ENCODE assay signal across 22 mouse cellular contexts in the genomic region with DNA sequence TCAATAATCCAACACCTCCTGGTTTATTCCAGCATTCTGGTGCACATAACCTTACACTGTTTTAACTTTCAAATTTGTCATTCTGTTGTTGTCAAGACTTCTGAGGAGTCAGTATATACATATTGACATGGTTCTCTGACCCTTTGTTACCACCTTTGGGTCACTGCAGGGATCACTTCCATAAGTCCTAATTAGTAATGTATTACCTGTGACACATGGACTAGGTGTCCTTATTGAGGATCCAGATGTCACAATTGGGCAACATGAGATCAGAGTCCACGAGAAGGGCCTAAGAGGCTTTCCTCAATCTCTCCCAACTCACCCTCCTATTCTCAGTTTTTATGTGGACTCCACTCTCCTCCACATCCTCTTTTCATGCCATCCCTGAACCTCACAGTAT. TPM values are rescaled to one million over a fixed set of nuclear protein-coding genes. Genes with fewer than 3 reads are reported as not detected.
DNase-seq lines count a peak whose midpoint lies in the region; ATAC-seq and TF ChIP-seq lines count a peak whose summit lies in the region.
"Had no signal": no experiment of that assay in that cellular context is flagged by ENCODE, and none has a peak within 500 bp of the region (broad histone marks: within the 10 kb centered on the region; RNA-seq: fewer than 3 reads in every experiment).

No protein-coding gene starts in this region.

- ATAC-seq in liver, embryonic 15.5 days (ENCODE audit: insufficient read depth): peak; percentile 60
- ATAC-seq in stomach, postnatal 0 days (ENCODE audit: low FRiP score, low TSS enrichment): no peak
- ATAC-seq in neural tube, embryonic 15.5 days (ENCODE audit: low FRiP score): no peak
- ATAC-seq: activated CD4-positive, CD25-positive, alpha-beta regulatory T cell, adult 4 months; forebrain, embryonic 13.5 days; forebrain, embryonic 16.5 days had no signal

- H3K79me2 ChIP-seq in liver, adult 2 months (ENCODE audit: control insufficient read depth, insufficient read depth, low read length): no peaks in the 10 kb centered on the region

- H3K4me3 ChIP-seq in liver, adult 2 months (ENCODE audit: insufficient read depth, low read depth, low read length): no peak overlapping the region
- no peak overlapping the region for H3K4me3 ChIP-seq in liver, embryonic 15.5 days (replicated peaks)
- H3K4me3 ChIP-seq in stomach, postnatal 0 days (ENCODE audit: low read depth, low read length): no peak overlapping the region
- H3K4me3 ChIP-seq in neural tube, embryonic 15.5 days (replicated peaks): no peak overlapping the region
- H3K4me3 ChIP-seq: forebrain, embryonic 10.5 days; forebrain, embryonic 13.5 days; hindbrain, embryonic 12.5 days; hindbrain, embryonic 15.5 days had no signal

- WGBS in liver, adult 2 months: 34% methylated on average over 1 of the region's 1 CpGs
- WGBS in liver, embryonic 15.5 days (ENCODE audit: insufficient replicate concordance): 29% methylated on average over 1 of the region's 1 CpGs
- 88% methylated on average over 1 of the region's 1 CpGs for WGBS in stomach, postnatal 0 days
- WGBS in neural tube, embryonic 15.5 days: 93% methylated on average over 1 of the region's 1 CpGs

- H3K9ac ChIP-seq in liver, adult 2 months (ENCODE audit: low read depth, low read length): peak overlapping the region; percentile 60
- H3K9ac ChIP-seq in liver, embryonic 15.5 days: no peak overlapping the region
- H3K9ac ChIP-seq in stomach, postnatal 0 days (ENCODE audit: low read length): no peak overlapping the region
- no peak overlapping the region for H3K9ac ChIP-seq in neural tube, embryonic 15.5 days (replicated peaks)
- H3K9ac ChIP-seq: forebrain, embryonic 13.5 days; hindbrain, embryonic 12.5 days; hindbrain, embryonic 15.5 days had no signal

- no peaks in the 10 kb centered on the region for H3K9me3 ChIP-seq in liver, embryonic 15.5 days (replicated peaks)
- H3K9me3 ChIP-seq in stomach, postnatal 0 days (ENCODE audit: control insufficient read depth, low read length): no peaks in the 10 kb centered on the region
- no peaks in the 10 kb centered on the region; the same call in 1 of the 2 replicates for H3K9me3 ChIP-seq in neural tube, embryonic 15.5 days (replicated peaks)
- H3K9me3 ChIP-seq: forebrain, embryonic 10.5 days; forebrain, embryonic 13.5 days; hindbrain, embryonic 12.5 days had no signal

- H3K4me1 ChIP-seq in liver, adult 2 months (ENCODE audit: control insufficient read depth, insufficient read depth, low read length): peaks cover 29% of the 10 kb centered on the region
- H3K4me1 ChIP-seq in liver, embryonic 15.5 days (replicated peaks): peaks cover 9% of the 10 kb centered on the region; the same call in 1 of the 2 replicates
- H3K4me1 ChIP-seq in stomach, postnatal 0 days (replicated peaks; ENCODE audit: control insufficient read depth, insufficient read depth): no peaks in the 10 kb centered on the region
- H3K4me1 ChIP-seq in neural tube, embryonic 15.5 days: no peaks in the 10 kb centered on the region
- H3K4me1 ChIP-seq: forebrain, embryonic 10.5 days; forebrain, embryonic 13.5 days; hindbrain, embryonic 12.5 days; hindbrain, embryonic 15.5 days had no signal

- TF ChIP-seq CTCF in liver, adult 2 months (IDR thresholded peaks at IDR 0.05; ENCODE audit: low read depth, low read length): no peak
- no peak for TF ChIP-seq CTCF in stomach, postnatal 0 days (IDR thresholded peaks at IDR 0.05; ENCODE audit: low read depth)

- no peak for TF ChIP-seq EP300 in stomach, postnatal 0 days (optimal IDR thresholded peaks at IDR 0.05)

- no peaks in the 10 kb centered on the region for H3K27me3 ChIP-seq in liver, adult 2 months (ENCODE audit: control insufficient read depth, insufficient read depth, low read length)
- no peaks in the 10 kb centered on the region for H3K27me3 ChIP-seq in liver, embryonic 15.5 days
- no peaks in the 10 kb centered on the region for H3K27me3 ChIP-seq in stomach, postnatal 0 days (ENCODE audit: control insufficient read depth, insufficient read depth, low read length)
- no peaks in the 10 kb centered on the region for H3K27me3 ChIP-seq in neural tube, embryonic 15.5 days (replicated peaks)
- H3K27me3 ChIP-seq: forebrain, embryonic 13.5 days; hindbrain, embryonic 12.5 days; hindbrain, embryonic 15.5 days had no signal

- peak; percentile 98 for DNase-seq in liver, adult 2 months (ENCODE audit: extremely low read depth, low read depth, low spot score)
- no peak for DNase-seq in liver
- DNase-seq in stomach, postnatal 0 days (ENCODE audit: low spot score): peak; percentile 0
- no peak for DNase-seq in embryo, embryonic 9.5 days (ENCODE audit: extremely low spot score)
- DNase-seq: adrenal gland, adult 8-10 months; adrenal gland, postnatal 25 days; cerebellum, adult 11-12 months; cerebellum, adult 8-10 months; cerebellum, postnatal 10 days; cerebellum, postnatal 36 days; embryo, embryonic 11 days; gastrocnemius, postnatal 14 days; heart, adult 11 months had no signal

- no peak overlapping the region for H3K4me2 ChIP-seq in liver, embryonic 15.5 days
- H3K4me2 ChIP-seq in stomach, postnatal 0 days (replicated peaks; ENCODE audit: low read depth): no peak overlapping the region
- no peak overlapping the region for H3K4me2 ChIP-seq in neural tube, embryonic 15.5 days
- H3K4me2 ChIP-seq: forebrain, embryonic 13.5 days; heart, embryonic 11.5 days; hindbrain, embryonic 12.5 days; hindbrain, embryonic 15.5 days had no signal

- peak overlapping the region; percentile 98 for H3K27ac ChIP-seq in liver, adult 2 months (replicated peaks; ENCODE audit: insufficient read depth, low read depth, low read length)
- 0 out of 2 replicates have a peak overlapping the region, but pooled peaks have one; percentile 14 for H3K27ac ChIP-seq in liver, embryonic 15.5 days (replicated peaks)
- no peak overlapping the region for H3K27ac ChIP-seq in stomach, postnatal 0 days (replicated peaks)
- H3K27ac ChIP-seq in neural tube, embryonic 15.5 days (replicated peaks): no peak overlapping the region
- H3K27ac ChIP-seq: forebrain, embryonic 10.5 days; forebrain, embryonic 13.5 days; hindbrain, embryonic 12.5 days; hindbrain, embryonic 15.5 days had no signal

- no peaks in the 10 kb centered on the region for H3K36me3 ChIP-seq in liver, adult 2 months (ENCODE audit: control insufficient read depth, insufficient read depth, low read length)
- H3K36me3 ChIP-seq in liver, embryonic 15.5 days (replicated peaks): no peaks in the 10 kb centered on the region
- no peaks in the 10 kb centered on the region for H3K36me3 ChIP-seq in stomach, postnatal 0 days (ENCODE audit: control insufficient read depth, insufficient read depth, low read length)
- H3K36me3 ChIP-seq in neural tube, embryonic 15.5 days: no peaks in the 10 kb centered on the region
- H3K36me3 ChIP-seq: forebrain, embryonic 10.5 days; hindbrain, embryonic 12.5 days; hindbrain, embryonic 15.5 days had no signal

- no peak for TF ChIP-seq POLR2A in liver, adult 2 months (IDR thresholded peaks at IDR 0.05; ENCODE audit: extremely low read depth, insufficient read depth, low read length)

RNA-seq across cellular contexts. Expression of gene Il1r1, which starts 49.1 kb away (rescaled TPM):
- 9.4 and 16.0 TPM in 2 replicates for total RNA-seq in liver, adult 2 months (2014; rRNA removed)
- polyA plus RNA-seq in liver, adult 2 months (2012; rRNA removed): 2.0 and 5.5 TPM in 2 replicates
- polyA plus RNA-seq in liver, embryonic 15.5 days (2015; fragmentation: Nextera tagmentation; extraction: Ambion mirVana): 7.5 TPM in 2 replicates
- 7.3 TPM in 2 replicates for polyA plus RNA-seq in stomach, postnatal 0 days (2015; fragmentation: Nextera tagmentation; extraction: Ambion mirVana)
- polyA plus RNA-seq in neural tube, embryonic 15.5 days (2015; fragmentation: Nextera tagmentation; extraction: Ambion mirVana): 0.77 and 3.4 TPM in 2 replicates

Comparison
In these comparisons a context has a peak if more than half of its experiments do, and no peak if none do; other contexts are left out.
1. DNase-seq: peak in liver, adult 2 months (single experiment) and stomach, postnatal 0 days (single experiment); none in liver (single experiment) and embryo, embryonic 9.5 days (single experiment).
2. H3K27ac ChIP-seq: peak in liver, adult 2 months (single experiment) and liver, embryonic 15.5 days (single experiment); none in stomach, postnatal 0 days (single experiment) and neural tube, embryonic 15.5 days (single experiment).